8 mouse cellular contexts compared by ENCODE assay signal in the genomic region with DNA sequence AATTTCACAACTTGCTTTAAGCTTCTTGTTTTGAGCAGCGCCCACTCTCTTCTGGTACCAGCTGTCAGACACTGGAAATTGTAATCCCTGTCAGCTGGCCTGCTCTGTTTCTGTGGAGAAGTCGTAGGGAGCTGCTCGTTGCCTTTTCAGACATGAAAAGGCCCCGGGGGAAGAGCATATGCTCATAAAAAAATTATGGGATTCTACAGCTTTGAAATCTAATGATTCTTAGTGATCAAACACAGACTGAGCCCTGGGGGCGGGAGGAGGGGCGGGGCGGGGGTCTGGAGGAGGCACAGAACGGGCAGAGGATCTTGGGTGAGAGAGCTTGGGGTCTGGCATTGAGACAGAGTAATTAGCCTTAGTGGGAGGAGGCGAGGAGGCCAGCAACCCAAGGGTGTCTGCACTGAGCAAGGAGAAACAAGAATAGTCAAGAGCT.
DNase-seq lines count a peak whose midpoint lies in the region; ATAC-seq and TF ChIP-seq lines count a peak whose summit lies in the region.

No protein-coding gene starts in this region.

- H3K4me1 ChIP-seq in forebrain, postnatal 0 days (ENCODE audit: insufficient read depth): no peaks in the 10 kb centered on the region
- H3K4me1 ChIP-seq in midbrain, embryonic 11.5 days (ENCODE audit: control insufficient read depth, insufficient read depth, low read length): peaks cover 2% of the 10 kb centered on the region; the same call in 1 of the 2 replicates

- no peak for TF ChIP-seq CTCF in forebrain, postnatal 0 days (IDR thresholded peaks at IDR 0.05; ENCODE audit: low read depth)

- peak overlapping the region; percentile 44 for H3K4me3 ChIP-seq in forebrain, postnatal 0 days (ENCODE audit: low read depth, low read length)
- no peak overlapping the region; the same call in 1 of the 2 replicates for H3K4me3 ChIP-seq in midbrain, embryonic 11.5 days (ENCODE audit: low read depth, low read length)

- 9% methylated on average over 9 of the region's 9 CpGs for WGBS in forebrain, postnatal 0 days
- 10% methylated on average over 9 of the region's 9 CpGs for WGBS in midbrain, embryonic 11.5 days

- peak overlapping the region; percentile 33 for H3K9ac ChIP-seq in forebrain, postnatal 0 days
- peak overlapping the region; percentile 16 for H3K9ac ChIP-seq in midbrain, embryonic 11.5 days (ENCODE audit: low read length)

- peak overlapping the region; percentile 77 for H3K4me2 ChIP-seq in forebrain, postnatal 0 days (ENCODE audit: low read depth)
- H3K4me2 ChIP-seq in midbrain, embryonic 11.5 days: peak overlapping the region; percentile 64

- peak overlapping the region; percentile 82 for H3K27ac ChIP-seq in forebrain, postnatal 0 days (ENCODE audit: low read depth, low read length)
- H3K27ac ChIP-seq in midbrain, embryonic 11.5 days (ENCODE audit: low read depth, low read length): no peak overlapping the region

- peak; percentile 25 for ATAC-seq in forebrain, postnatal 0 days
- ATAC-seq in midbrain, embryonic 11.5 days (ENCODE audit: low FRiP score): peak; percentile 82
- ATAC-seq in CD4-positive, CD25-positive, alpha-beta regulatory T cell, adult 4 months: no peak

- H3K9me3 ChIP-seq in forebrain, postnatal 0 days (ENCODE audit: low read length): no peaks in the 10 kb centered on the region
- H3K9me3 ChIP-seq in midbrain, embryonic 11.5 days (ENCODE audit: control insufficient read depth, low read length): no peaks in the 10 kb centered on the region

- DNase-seq in right cerebral cortex, adult 18-20 months: peak; percentile 52
- no peak for DNase-seq in right cerebral cortex, postnatal 14 days
- peak; percentile 50 for DNase-seq in forebrain, postnatal 0 days
- peak; percentile 28 to 60 for DNase-seq in layer of hippocampus, adult 8-10 months (ENCODE audit: low spot score in 2 of 2)
- peak; percentile 87 for DNase-seq in midbrain, embryonic 11.5 days (ENCODE audit: low spot score, missing footprints)
- peak; percentile 70 for DNase-seq in telencephalon, adult 2 months (ENCODE audit: low read depth, low spot score)
- no peak for DNase-seq in cerebellum, adult 9-10 months

- no peaks in the 10 kb centered on the region for H3K27me3 ChIP-seq in forebrain, postnatal 0 days (ENCODE audit: insufficient read depth, low read length)
- peaks cover 90% of the 10 kb centered on the region for H3K27me3 ChIP-seq in midbrain, embryonic 11.5 days (ENCODE audit: control insufficient read depth, insufficient read depth, low read length)

- H3K36me3 ChIP-seq in forebrain, postnatal 0 days (ENCODE audit: insufficient read depth): no peaks in the 10 kb centered on the region
- H3K36me3 ChIP-seq in midbrain, embryonic 11.5 days (ENCODE audit: control insufficient read depth, insufficient read depth, low read length): no peaks in the 10 kb centered on the region

Comparison
In these comparisons a context has a peak if more than half of its experiments do, and no peak if none do; other contexts are left out.
1. DNase-seq: peak in right cerebral cortex, adult 18-20 months (single experiment), forebrain, postnatal 0 days (single experiment), layer of hippocampus, adult 8-10 months (2 of 2), midbrain, embryonic 11.5 days (single experiment) and telencephalon, adult 2 months (single experiment); none in right cerebral cortex, postnatal 14 days (single experiment) and cerebellum, adult 9-10 months (single experiment).